Mouse (Mus musculus) layer of hippocampus, adult 2 months (tissue): ENCODE results near the gene 2010109A12Rik. TPM values are rescaled to one million over a fixed set of nuclear protein-coding genes. Genes with fewer than 3 reads are reported as not detected.

Experiments
- DNase-seq, 2 experiments: peaks; one replicate each; pipeline ENCODE4 v3.0.0; 2022; ENCODE audit warnings: low spot score in 2 of 2
- H3K27ac ChIP-seq: fragments of 200-600 bp; 2 replicates; pipeline ENCODE4 v1.8.1; 2022
- H3K4me3 ChIP-seq: fragments of 200-600 bp; 2 replicates; pipeline ENCODE4 v1.8.1; 2022; ENCODE audit warnings: mild to moderate bottlenecking
- CTCF ChIP-seq: fragments of 200-600 bp; conservative IDR thresholded peaks from 2 replicates; pipeline ENCODE4 v1.8.1; 2022; ENCODE audit warnings: antibody characterized with exemption, mild to moderate bottlenecking, moderate library complexity
- long read RNA-seq, 2 experiments: library from polyadenylated mRNA; stranded (forward); transcript quantifications; one replicate each; pipeline ENCODE4 v2.0.0; 2021; ENCODE audit warnings: borderline mapping rate in 2 of 2
- total RNA-seq, 2 experiments: library from RNA; stranded (reverse); gene quantifications; 2 replicates each; pipeline ENCODE4 v1.2.3; 2021

Gene 2010109A12Rik
- total RNA-seq: 1 to 10 TPM; 1.1 to 1.8 TPM
- long read RNA-seq, experiment 1: 0 reads
- long read RNA-seq, experiment 2: 0 reads

GRCm38 (mm10) chr5:93206109-93207005 is at the start of gene 2010109A12Rik, which contains the start of gene Ccni:
Gene 2010109A12Rik, plus strand, starts transcription at chr5:93206518.
Gene Ccni, minus strand, starts transcription at chr5:93206495.
- H3K27ac ChIP-seq: peak within 1 kb of the TSS; percentile 96
- H3K4me3 ChIP-seq: peak within 1 kb of the TSS; percentile 76
- peak; percentile 93 to 95 for DNase-seq
- TF ChIP-seq CTCF: no peak

- DNase-seq: peak; percentile 27 to 67
- peak; percentile 77 for TF ChIP-seq CTCF
- no peak overlapping the region for H3K27ac ChIP-seq
- H3K4me3 ChIP-seq: no peak overlapping the region
Measured at GRCm38 (mm10) chr5:93163541-93163940, 42.8 kb upstream of the 2010109A12Rik start.

GRCm38 (mm10) chr5:93167919-93168516 is 38.3 kb upstream of the 2010109A12Rik start:
- peak; percentile 60 for TF ChIP-seq CTCF

GRCm38 (mm10) chr5:93168654-93169053 is 37.7 kb upstream of the 2010109A12Rik start:
- Histone ChIP-seq H3K27ac (no peak overlapping the region), H3K4me3 (no peak overlapping the region)
- no peak for DNase-seq
- TF ChIP-seq CTCF: no peak

More at GRCm38 (mm10) chr5:93167919-93168516, 38.3 kb upstream of the 2010109A12Rik start:
- no peak overlapping the region for H3K4me3 ChIP-seq
- no peak for DNase-seq
- H3K27ac ChIP-seq: no peak overlapping the region

- Histone ChIP-seq H3K27ac (no peak overlapping the region), H3K4me3 (no peak overlapping the region)
- no peak for TF ChIP-seq CTCF
- no peak for DNase-seq
Measured at GRCm38 (mm10) chr5:93171420-93171819, 34.9 kb upstream of the 2010109A12Rik start.

GRCm38 (mm10) chr5:93172536-93172935 is 33.8 kb upstream of the 2010109A12Rik start:
- DNase-seq: no peak

GRCm38 (mm10) chr5:93174675-93175074 is 31.6 kb upstream of the 2010109A12Rik start:
- DNase-seq: no peak
- no peak overlapping the region for H3K27ac ChIP-seq
- TF ChIP-seq CTCF: no peak
- H3K4me3 ChIP-seq: no peak overlapping the region

More at GRCm38 (mm10) chr5:93172536-93172935, 33.8 kb upstream of the 2010109A12Rik start:
- H3K4me3 ChIP-seq: no peak overlapping the region
- no peak for TF ChIP-seq CTCF
- no peak overlapping the region for H3K27ac ChIP-seq

GRCm38 (mm10) chr5:93178616-93179015 is 27.7 kb upstream of the 2010109A12Rik start:
- no peak for TF ChIP-seq CTCF
- Histone ChIP-seq H3K4me3 (no peak overlapping the region), H3K27ac (peak overlapping the region; percentile 54)
- peak; percentile 49 to 56 for DNase-seq

GRCm38 (mm10) chr5:93180252-93180651 is 26.1 kb upstream of the 2010109A12Rik start:
- DNase-seq: no peak
- H3K27ac ChIP-seq: no peak overlapping the region
- peak; percentile 77 for TF ChIP-seq CTCF
- no peak overlapping the region for H3K4me3 ChIP-seq

- no peak for TF ChIP-seq CTCF
- DNase-seq: no peak
- Histone ChIP-seq H3K27ac (no peak overlapping the region), H3K4me3 (no peak overlapping the region)
Measured at GRCm38 (mm10) chr5:93183311-93183710, 23.0 kb upstream of the 2010109A12Rik start.

GRCm38 (mm10) chr5:93184548-93184947 is 21.8 kb upstream of the 2010109A12Rik start:
- TF ChIP-seq CTCF: no peak
- H3K27ac ChIP-seq: no peak overlapping the region
- DNase-seq: no peak
- H3K4me3 ChIP-seq: no peak overlapping the region

GRCm38 (mm10) chr5:93189607-93190006 is 16.7 kb upstream of the 2010109A12Rik start:
- no peak overlapping the region for H3K27ac ChIP-seq
- no peak for DNase-seq
- no peak overlapping the region for H3K4me3 ChIP-seq
- TF ChIP-seq CTCF: no peak

GRCm38 (mm10) chr5:93190428-93190827 is 15.9 kb upstream of the 2010109A12Rik start:
- no peak for TF ChIP-seq CTCF
- Histone ChIP-seq H3K4me3 (no peak overlapping the region), H3K27ac (no peak overlapping the region)
- DNase-seq: no peak
